Mouse (Mus musculus) NIH3T3 (cell line): ENCODE measurements around the gene Gm14214.

ENCODE experiments used
- DNase-seq: peaks from one replicate; pipeline ENCODE4 v3.0.0-alpha.2; 2012; ENCODE audit warnings: low read depth

Gene Gm14214

GRCm38 (mm10) chr2:154730841-154731240 is 39.0 kb downstream of the Gm14214 start:
- DNase-seq = peak; percentile 81

- no peak for DNase-seq
These were observed 40.1 kb downstream of the Gm14214 start for GRCm38 (mm10) chr2:154729737-154730136.

- no peak for DNase-seq
These were observed 46.4 kb downstream of the Gm14214 start for GRCm38 (mm10) chr2:154723473-154723872.

GRCm38 (mm10) chr2:154720315-154720714 is 49.5 kb downstream of the Gm14214 start:
- no peak for DNase-seq
